Mouse (Mus musculus) embryonic fibroblast, embryonic 13.5 days (primary cell): Measurements from ENCODE around the gene Syn3.

Experiments
- CTCF ChIP-seq: IDR thresholded peaks from 2 replicates; pipeline ENCODE4 v1.5.1; 2011; ENCODE audit warnings: mild to moderate bottlenecking, control low read depth, low read length, moderate library complexity, borderline replicate concordance; ENCODE audit not compliant: insufficient read depth
- POLR2A ChIP-seq: IDR thresholded peaks from 2 replicates; pipeline ENCODE4 v1.6.1; 2011; ENCODE audit warnings: low read depth, mild to moderate bottlenecking, control low read depth, low read length, moderate library complexity

DNA sequence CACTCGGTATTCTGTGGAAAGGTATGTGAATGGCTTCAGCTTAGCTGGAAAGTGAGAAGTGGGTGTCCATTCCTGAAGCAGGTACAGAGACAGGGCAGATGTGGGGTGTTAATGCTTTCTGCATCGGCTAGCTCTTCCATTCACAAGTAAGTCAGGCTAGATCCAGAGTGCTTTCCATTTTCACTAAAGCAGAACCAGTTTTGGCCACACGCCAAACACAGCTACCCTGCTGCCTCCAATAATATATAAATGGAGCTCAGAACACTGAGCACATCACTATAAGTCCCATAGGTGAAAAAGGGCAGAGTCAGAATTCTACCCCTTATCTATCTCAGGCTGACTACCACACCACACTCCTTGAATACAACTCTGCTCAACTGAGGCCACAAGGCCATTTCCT, 69.0 kb downstream of the Syn3 start:
- TF ChIP-seq CTCF (no peak), POLR2A (no peak)
